Mouse (Mus musculus): ENCODE results near the gene Fem1b. TPM values are rescaled to one million over a fixed set of nuclear protein-coding genes. Genes with fewer than 3 reads are reported as not detected.
"Not testable (repeated sequence)": the region's sequence is repeated elsewhere in the genome, so short reads cannot be mapped to it uniquely, and the experiment has no call there.

The Fem1b gene
- total RNA-seq (2014; fragmentation: Nextera tagmentation) (94.4 and 102 TPM in 2 replicates), total RNA-seq (2017) (100 and 112 TPM in 2 replicates), polyA plus RNA-seq (2012) (16.3 and 17.3 TPM in 2 replicates)

DNA sequence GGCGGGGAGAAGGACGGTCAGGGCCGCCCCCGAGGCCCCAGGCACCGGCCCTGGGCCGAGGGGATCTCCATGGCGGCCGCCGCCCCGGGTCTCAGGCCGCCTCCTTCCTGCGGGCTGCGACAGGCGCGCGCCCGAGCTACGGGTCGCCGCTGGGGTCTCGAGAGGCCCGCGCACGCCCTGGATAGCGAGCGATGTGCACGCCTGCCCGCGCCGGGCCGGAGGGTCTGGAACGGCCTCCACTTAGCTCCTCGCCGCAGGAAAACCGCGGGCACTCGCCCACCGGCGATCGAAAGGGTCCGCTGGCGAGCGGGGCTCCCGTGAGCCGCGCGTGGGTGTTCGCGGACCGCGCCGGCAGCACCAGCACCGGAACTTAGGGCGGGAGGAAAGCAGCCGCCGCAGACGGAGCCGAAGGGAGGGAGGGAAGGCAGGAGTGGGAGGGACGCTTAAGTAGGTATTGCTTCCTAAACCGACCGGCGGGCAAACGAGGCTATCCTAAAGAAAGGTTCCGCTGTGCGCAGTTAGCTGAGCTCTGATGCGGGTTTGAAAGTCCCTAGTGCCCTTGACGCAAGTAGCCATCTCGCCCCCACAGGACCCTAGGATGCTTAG lies at the start of gene Fem1b:
Gene Fem1b, minus strand, starts transcription at position 419 of the 606 bp plus-strand sequence.
- ATAC-seq (ENCODE audit: extremely low read depth, insufficient number of reproducible peaks, low FRiP score, poor library complexity, severe bottlenecking) (peak; percentile 84), DNase-seq (ENCODE audit: low spot score) (peak; percentile 80)
- H3K4me1 ChIP-seq (ENCODE audit: insufficient read depth, low read depth, low read length) = peaks cover 49% of the 10 kb centered on the region

DNA sequence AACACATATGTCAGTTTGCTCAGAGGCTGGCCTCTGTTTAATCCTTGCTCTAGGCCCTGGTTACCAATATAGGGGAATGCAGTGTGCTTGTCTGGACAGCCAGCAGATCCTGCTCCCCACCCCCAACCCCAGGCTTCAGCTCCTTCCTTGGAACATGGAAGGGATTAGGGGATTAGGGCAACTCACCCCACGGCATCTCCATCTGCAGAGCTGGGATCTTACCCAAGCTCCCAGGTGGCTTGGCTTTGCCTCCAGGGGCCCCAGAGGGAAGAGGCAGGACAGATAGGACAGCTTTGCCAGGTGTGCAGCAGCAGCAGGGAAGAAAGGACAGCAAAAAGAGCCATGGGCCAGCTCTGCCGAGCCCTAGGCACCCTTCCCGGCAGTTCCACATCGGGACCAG lies 49.1 kb upstream of the Fem1b start:
- Histone ChIP-seq H3K9me3 (replicated peaks) (no peaks in the 10 kb centered on the region), H3K27me3 (ENCODE audit: insufficient read depth, low read length) (peaks cover 34% of the 10 kb centered on the region), H3K4me3 (ENCODE audit: low read depth, low read length) (no peak overlapping the region), H3K4me1 (ENCODE audit: insufficient read depth, low read depth, low read length) (0 out of 2 replicates have a peak, but pooled peaks cover 5% of the 10 kb centered on the region), H3K36me3 (replicated peaks) (no peaks in the 10 kb centered on the region)
- TF ChIP-seq TAL1 (conservative IDR thresholded peaks at IDR 0.05; ENCODE audit: low read depth, low read length) (no peak), POLR2AphosphoS5 (IDR thresholded peaks at IDR 0.05; ENCODE audit: insufficient replicate concordance, low read depth, low read length) (no peak), CTCF (IDR thresholded peaks at IDR 0.05; ENCODE audit: low read depth, low read length) (no peak), GATA2 (IDR thresholded peaks at IDR 0.05; ENCODE audit: borderline replicate concordance, low read depth, low read length) (no peak), GATA1 (IDR thresholded peaks at IDR 0.05; ENCODE audit: borderline replicate concordance, low read length) (no peak)
- ATAC-seq (ENCODE audit: extremely low read depth, insufficient number of reproducible peaks, low FRiP score, poor library complexity, severe bottlenecking) = no peak
- no peak for DNase-seq (ENCODE audit: low spot score)

More for the DNA sequence above, at the start of gene Fem1b:
- TF ChIP-seq TAL1 (conservative IDR thresholded peaks at IDR 0.05; ENCODE audit: low read depth, low read length) (no peak), CTCF (IDR thresholded peaks at IDR 0.05; ENCODE audit: low read depth, low read length) (no peak), POLR2AphosphoS5 (IDR thresholded peaks at IDR 0.05; ENCODE audit: insufficient replicate concordance, low read depth, low read length) (no peak), GATA2 (IDR thresholded peaks at IDR 0.05; ENCODE audit: borderline replicate concordance, low read depth, low read length) (no peak), GATA1 (IDR thresholded peaks at IDR 0.05; ENCODE audit: borderline replicate concordance, low read length) (no peak)
- Histone ChIP-seq H3K9me3 (replicated peaks) (no peaks in the 10 kb centered on the region), H3K4me3 (ENCODE audit: low read depth, low read length) (peak within 1 kb of the TSS; percentile 100), H3K27me3 (ENCODE audit: insufficient read depth, low read length) (no peaks in the 10 kb centered on the region), H3K36me3 (replicated peaks) (peaks cover 25% of the 10 kb centered on the region)

DNA sequence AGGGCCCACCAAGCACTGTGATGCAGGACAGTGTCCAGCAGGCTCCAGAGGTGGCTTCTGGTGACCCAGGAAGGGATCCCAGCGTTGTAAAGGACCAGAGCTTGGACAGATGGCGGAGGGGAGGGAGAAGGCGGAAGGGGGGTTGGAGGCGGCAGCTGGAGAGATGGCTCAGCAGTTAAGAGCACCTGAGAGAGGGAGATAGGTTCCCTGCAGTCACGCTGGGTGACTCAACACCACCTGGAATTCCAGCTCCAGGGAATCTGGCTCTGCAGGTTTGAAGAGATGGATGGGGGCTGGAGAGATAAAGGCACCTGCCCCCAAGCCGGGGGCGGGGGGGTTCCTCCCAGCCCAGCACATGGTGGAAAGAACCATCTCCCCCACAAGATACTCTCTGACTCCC lies 48.4 kb upstream of the Fem1b start:
- not testable (repeated sequence) for H3K4me3 ChIP-seq (ENCODE audit: low read depth, low read length); H3K9me3 ChIP-seq (replicated peaks); H3K4me1 ChIP-seq (ENCODE audit: insufficient read depth, low read depth, low read length); H3K36me3 ChIP-seq (replicated peaks); DNase-seq (ENCODE audit: low spot score); ATAC-seq (ENCODE audit: extremely low read depth, insufficient number of reproducible peaks, low FRiP score, poor library complexity, severe bottlenecking)
- peaks cover 34% of the 10 kb centered on the region for H3K27me3 ChIP-seq (ENCODE audit: insufficient read depth, low read length)

DNA sequence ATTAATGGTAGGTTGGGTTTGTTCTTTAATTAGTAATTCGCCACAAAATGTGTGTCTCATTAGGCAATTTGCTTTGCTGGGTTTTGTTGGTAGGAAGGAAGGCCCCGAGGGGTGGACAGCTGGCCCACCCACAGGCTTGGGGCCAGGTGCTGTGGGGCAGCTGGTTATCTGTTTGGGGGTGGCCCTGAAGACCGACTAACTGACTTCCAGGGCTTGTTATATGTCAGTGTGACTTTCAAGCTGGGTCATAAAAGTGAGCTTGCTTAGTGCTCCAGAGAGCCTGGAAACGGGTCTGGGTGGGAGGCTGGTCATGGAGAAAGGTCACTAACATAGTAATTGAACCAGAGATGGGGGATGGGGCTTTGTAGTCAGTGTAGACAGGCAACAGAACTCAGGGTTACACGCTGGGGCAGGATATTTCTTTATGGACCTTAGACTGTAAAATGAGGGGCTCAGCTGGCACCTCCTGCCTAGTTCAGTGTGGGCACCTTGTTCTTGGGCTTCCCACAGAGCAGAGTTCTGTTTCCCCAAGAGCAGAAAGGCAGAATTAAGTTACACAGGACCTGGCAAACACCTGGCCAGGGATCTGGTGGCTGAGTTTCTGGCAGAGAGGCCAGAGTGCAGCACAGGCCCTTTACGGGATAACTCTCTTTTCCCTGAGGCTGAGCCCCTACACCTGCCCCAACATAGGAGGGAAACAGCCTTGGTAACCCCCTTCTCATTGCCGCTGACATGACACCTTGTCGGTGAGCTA lies 46.7 kb upstream of the Fem1b start:
- no peaks in the 10 kb centered on the region for H3K9me3 ChIP-seq (replicated peaks)
- H3K27me3 ChIP-seq (ENCODE audit: insufficient read depth, low read length) = peaks cover 42% of the 10 kb centered on the region
- H3K4me3 ChIP-seq (ENCODE audit: low read depth, low read length) = no peak overlapping the region
- no peak for DNase-seq (ENCODE audit: low spot score)
- no peaks in the 10 kb centered on the region for H3K36me3 ChIP-seq (replicated peaks)
- H3K4me1 ChIP-seq (ENCODE audit: insufficient read depth, low read depth, low read length) = 0 out of 2 replicates have a peak, but pooled peaks cover 5% of the 10 kb centered on the region
- TF ChIP-seq POLR2AphosphoS5 (IDR thresholded peaks at IDR 0.05; ENCODE audit: insufficient replicate concordance, low read depth, low read length) (no peak), GATA2 (IDR thresholded peaks at IDR 0.05; ENCODE audit: borderline replicate concordance, low read depth, low read length) (no peak), GATA1 (IDR thresholded peaks at IDR 0.05; ENCODE audit: borderline replicate concordance, low read length) (no peak), TAL1 (conservative IDR thresholded peaks at IDR 0.05; ENCODE audit: low read depth, low read length) (no peak), CTCF (IDR thresholded peaks at IDR 0.05; ENCODE audit: low read depth, low read length) (no peak)
- no peak for ATAC-seq (ENCODE audit: extremely low read depth, insufficient number of reproducible peaks, low FRiP score, poor library complexity, severe bottlenecking)

DNA sequence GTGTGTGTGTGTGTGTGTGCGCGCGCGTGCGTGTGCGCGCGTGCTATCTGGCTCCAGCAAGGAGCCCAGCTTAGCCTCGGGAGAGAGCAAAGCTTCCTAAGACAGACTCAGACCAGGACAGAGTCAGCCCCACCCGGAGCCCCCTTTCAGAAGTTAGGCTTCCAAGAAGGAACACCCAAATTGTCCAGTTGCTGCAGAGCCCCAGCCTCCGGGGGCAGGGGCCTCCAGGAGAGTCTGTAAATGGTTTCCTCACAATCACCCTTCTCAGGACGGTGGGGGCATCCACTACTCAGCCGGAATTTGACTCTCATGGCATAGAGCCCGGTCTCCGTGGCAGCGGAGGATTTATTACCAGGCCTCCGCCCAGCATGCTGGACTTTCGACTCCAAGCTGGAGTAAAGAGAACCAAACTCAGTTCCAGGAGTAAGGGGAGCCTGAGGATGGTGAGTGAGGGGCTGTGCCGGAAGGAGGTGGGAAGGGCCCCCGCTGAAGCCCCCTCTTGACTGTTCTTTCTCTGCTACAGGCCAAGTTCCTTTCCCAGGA lies 46.1 kb upstream of the Fem1b start, which contains the start of gene Calml4:
Gene Calml4, plus strand, starts transcription at position 362 of the 543 bp plus-strand sequence.
- ATAC-seq (ENCODE audit: extremely low read depth, insufficient number of reproducible peaks, low FRiP score, poor library complexity, severe bottlenecking) (no peak), DNase-seq (ENCODE audit: low spot score) (no peak)
- Histone ChIP-seq H3K9me3 (replicated peaks) (no peaks in the 10 kb centered on the region), H3K36me3 (replicated peaks) (no peaks in the 10 kb centered on the region), H3K4me1 (ENCODE audit: insufficient read depth, low read depth, low read length) (0 out of 2 replicates have a peak, but pooled peaks cover 5% of the 10 kb centered on the region), H3K4me3 (ENCODE audit: low read depth, low read length) (no peak within 1 kb of the TSS), H3K27me3 (ENCODE audit: insufficient read depth, low read length) (peaks cover 42% of the 10 kb centered on the region)
- TF ChIP-seq GATA2 (IDR thresholded peaks at IDR 0.05; ENCODE audit: borderline replicate concordance, low read depth, low read length) (no peak), GATA1 (IDR thresholded peaks at IDR 0.05; ENCODE audit: borderline replicate concordance, low read length) (no peak), TAL1 (conservative IDR thresholded peaks at IDR 0.05; ENCODE audit: low read depth, low read length) (no peak), POLR2AphosphoS5 (IDR thresholded peaks at IDR 0.05; ENCODE audit: insufficient replicate concordance, low read depth, low read length) (no peak), CTCF (IDR thresholded peaks at IDR 0.05; ENCODE audit: low read depth, low read length) (no peak)

DNA sequence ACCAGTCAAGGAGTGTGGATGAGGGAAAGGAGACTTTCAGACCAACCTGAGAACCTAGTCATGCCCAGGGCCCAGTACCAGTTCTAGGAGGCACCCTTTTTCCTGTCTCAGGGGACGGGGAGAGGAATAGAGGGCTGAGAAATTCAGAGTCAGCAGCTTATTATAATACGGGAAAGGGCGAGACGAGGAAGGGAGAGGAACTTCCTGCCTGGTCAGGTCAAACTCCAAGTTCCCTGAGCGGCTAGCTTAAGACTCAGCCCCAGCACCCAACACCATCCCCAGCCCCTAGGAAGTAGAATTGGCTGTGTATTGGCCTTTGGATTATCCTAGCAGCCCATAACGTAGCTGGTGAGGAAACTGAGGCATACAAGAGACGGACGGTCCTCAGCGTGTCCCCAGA lies 45.5 kb upstream of the Fem1b start:
- H3K4me1 ChIP-seq (ENCODE audit: insufficient read depth, low read depth, low read length) = 0 out of 2 replicates have a peak, but pooled peaks cover 5% of the 10 kb centered on the region
- TF ChIP-seq POLR2AphosphoS5 (IDR thresholded peaks at IDR 0.05; ENCODE audit: insufficient replicate concordance, low read depth, low read length) (no peak), GATA2 (IDR thresholded peaks at IDR 0.05; ENCODE audit: borderline replicate concordance, low read depth, low read length) (no peak), CTCF (IDR thresholded peaks at IDR 0.05; ENCODE audit: low read depth, low read length) (no peak), GATA1 (IDR thresholded peaks at IDR 0.05; ENCODE audit: borderline replicate concordance, low read length) (no peak), TAL1 (conservative IDR thresholded peaks at IDR 0.05; ENCODE audit: low read depth, low read length) (no peak)
- no peaks in the 10 kb centered on the region for H3K9me3 ChIP-seq (replicated peaks)
- peaks cover 2% of the 10 kb centered on the region for H3K36me3 ChIP-seq (replicated peaks)
- peaks cover 42% of the 10 kb centered on the region for H3K27me3 ChIP-seq (ENCODE audit: insufficient read depth, low read length)
- no peak for ATAC-seq (ENCODE audit: extremely low read depth, insufficient number of reproducible peaks, low FRiP score, poor library complexity, severe bottlenecking)
- no peak overlapping the region for H3K4me3 ChIP-seq (ENCODE audit: low read depth, low read length)
- no peak for DNase-seq (ENCODE audit: low spot score)

All from G1E (cell line).